Mouse (Mus musculus) liver, embryonic 14.5 days (tissue): ENCODE data around the gene Sept1. TPM values are rescaled to one million over a fixed set of nuclear protein-coding genes. Genes with fewer than 3 reads are reported as not detected.

ENCODE experiments used
- ATAC-seq: fragments of 200-750 bp; cut with Nextera tagmentation; 2 replicates; pipeline ENCODE4 v1.8.0; 2017; ENCODE audit warnings: moderate number of reproducible peaks, mild to moderate bottlenecking, moderate library complexity; ENCODE audit not compliant: insufficient read depth
- DNase-seq, 3 experiments: peaks; one replicate each; pipeline ENCODE4 v3.0.0-alpha.2; 2012 to 2013; ENCODE audit warnings: low read depth in 3 of 3, low spot score in 3 of 3
- H3K27ac ChIP-seq: fragments of 300-500 bp; sonication (generic); 2 replicates; pipeline ENCODE4 v1.5.1; 2014; ENCODE audit warnings: moderate library complexity, mild to moderate bottlenecking, control low read depth, inconsistent platforms
- H3K27me3 ChIP-seq: fragments of 300-500 bp; sonication (generic); 2 replicates; pipeline ENCODE4 v1.6.1; 2014; ENCODE audit warnings: mild to moderate bottlenecking, low read length, moderate library complexity; ENCODE audit not compliant: control insufficient read depth, insufficient read depth
- H3K36me3 ChIP-seq: fragments of 300-500 bp; sonication (generic); replicated peaks from 2 replicates; pipeline ENCODE4 v1.6.1; 2014; ENCODE audit warnings: low read depth; ENCODE audit not compliant: control insufficient read depth, insufficient read depth
- H3K4me1 ChIP-seq, 2 experiments: fragments of 200-500 bp in 1 of 2; fragments of 300-500 bp in 1 of 2; sonication (generic) in 1 of 2; replicated peaks; 2 replicates each; pipeline ENCODE4 v1.6.1; 2012 to 2014; ENCODE audit warnings: antibody characterized with exemption in 1 of 2, inconsistent platforms in 1 of 2, low read length in 1 of 2; ENCODE audit not compliant: control insufficient read depth in 2 of 2, insufficient read depth in 2 of 2
- H3K4me2 ChIP-seq: fragments of 300-500 bp; sonication (generic); 2 replicates; pipeline ENCODE4 v1.6.1; 2014; ENCODE audit warnings: low read depth, mild to moderate bottlenecking, control low read depth, moderate library complexity
- H3K4me3 ChIP-seq, 2 experiments: fragments of 200-500 bp in 1 of 2; fragments of 300-500 bp in 1 of 2; sonication (generic) in 1 of 2; 2 replicates each; pipeline ENCODE4 v1.5.1; 2012 to 2014; ENCODE audit warnings: low read depth in 2 of 2, low read length in 2 of 2, mild to moderate bottlenecking in 2 of 2, control low read depth in 1 of 2, inconsistent platforms in 1 of 2, moderate library complexity in 1 of 2; ENCODE audit not compliant: insufficient read depth in 1 of 2
- H3K9ac ChIP-seq: fragments of 300-500 bp; sonication (generic); replicated peaks from 2 replicates; pipeline ENCODE4 v1.6.1; 2014; ENCODE audit warnings: mild to moderate bottlenecking, control low read depth, moderate library complexity
- H3K9me3 ChIP-seq: fragments of 300-500 bp; sonication (generic); 2 replicates; pipeline ENCODE4 v1.6.1; 2016; ENCODE audit warnings: low read length, mixed read lengths; ENCODE audit not compliant: control insufficient read depth
- CTCF ChIP-seq: IDR thresholded peaks from 2 replicates; pipeline ENCODE4 v1.5.1; 2016; ENCODE audit warnings: antibody characterized with exemption, low read depth, control low read depth
- EP300 ChIP-seq: IDR thresholded peaks from 2 replicates; pipeline ENCODE4 v1.6.1; 2016; ENCODE audit warnings: antibody characterized with exemption, low read depth
- WGBS: fragments of 180-500 bp; shearing (Covaris S2); extraction: QIAGEN DNeasy Blood & Tissue Kit; methylation state at CpG from one replicate; pipeline ENCODE4 v1.1.7; 2014; ENCODE audit not compliant: insufficient replicate concordance; 5-methylcytosine and 5-hydroxymethylcytosine counted together
- polyA plus RNA-seq, 2 experiments: library from polyadenylated mRNA; depleted of rRNA in 1 of 2; stranded (reverse) in 1 of 2; unstranded in 1 of 2; fragments of >200 nt; fragmentation: Nextera tagmentation in 1 of 2; extraction: Ambion mirVana in 1 of 2; gene quantifications; 2 replicates each; pipeline versions ENCODE4 v1.2.1 to v1.2.3; 2012 to 2014

Sept1 gene
- polyA plus RNA-seq, 2 experiments, result 7.0 to 16.1 TPM

GRCm38 (mm10) chr7:127270666-127271065, 37.7 kb upstream of the Sept1 start:
- H3K27me3 ChIP-seq, result no peaks in the 10 kb centered on the region
- H3K27ac ChIP-seq, result no peak overlapping the region
- no peak for DNase-seq
- H3K4me1 ChIP-seq, result peaks cover 6 to 19% of the 10 kb centered on the region in 2 experiments
- 61% methylated on average over 5 of the region's 5 CpGs for WGBS
- no peak overlapping the region for H3K9ac ChIP-seq
- H3K36me3 ChIP-seq, result peaks cover 8% of the 10 kb centered on the region
- H3K9me3 ChIP-seq, result no peaks in the 10 kb centered on the region
- no peak overlapping the region for H3K4me3 ChIP-seq
- H3K4me2 ChIP-seq, result peak overlapping the region; percentile 93; the same call in 1 of the 2 replicates
- TF ChIP-seq EP300, result no peak
- TF ChIP-seq CTCF, result no peak
- no peak for ATAC-seq

GRCm38 (mm10) chr7:127270256-127270655, 37.3 kb upstream of the Sept1 start:
- DNase-seq (no peak), ATAC-seq (no peak)
- 63% methylated on average over 2 of the region's 2 CpGs for WGBS
- Histone ChIP-seq H3K4me1 (peaks cover 6 to 19% of the 10 kb centered on the region in 2 experiments), H3K9me3 (no peaks in the 10 kb centered on the region), H3K4me3 (no peak overlapping the region), H3K27me3 (no peaks in the 10 kb centered on the region), H3K27ac (no peak overlapping the region), H3K4me2 (no peak overlapping the region), H3K9ac (no peak overlapping the region), H3K36me3 (peaks cover 8% of the 10 kb centered on the region)
- TF ChIP-seq EP300, result no peak
- no peak for TF ChIP-seq CTCF

GRCm38 (mm10) chr7:127263526-127263925, 30.6 kb upstream of the Sept1 start:
- Histone ChIP-seq H3K9ac (no peak overlapping the region), H3K4me3 (no peak overlapping the region), H3K27me3 (no peaks in the 10 kb centered on the region), H3K4me1 (peaks cover 22 to 24% of the 10 kb centered on the region in 2 experiments), H3K4me2 (no peak overlapping the region), H3K27ac (no peak overlapping the region), H3K36me3 (no peaks in the 10 kb centered on the region), H3K9me3 (no peaks in the 10 kb centered on the region)
- no peak for ATAC-seq
- no peak for DNase-seq
- 88% methylated on average over 3 of the region's 3 CpGs for WGBS
- TF ChIP-seq CTCF, result no peak
- no peak for TF ChIP-seq EP300

GRCm38 (mm10) chr7:127262218-127262961, 29.5 kb upstream of the Sept1 start:
- Histone ChIP-seq H3K9ac (0 out of 2 replicates have a peak overlapping the region, but pooled peaks have one; percentile 3), H3K36me3 (no peaks in the 10 kb centered on the region), H3K27ac (no peak overlapping the region), H3K27me3 (no peaks in the 10 kb centered on the region), H3K4me3 (no peak overlapping the region), H3K4me2 (peak overlapping the region; percentile 24; the same call in 1 of the 2 replicates), H3K4me1 (peaks cover 22 to 24% of the 10 kb centered on the region in 2 experiments), H3K9me3 (no peaks in the 10 kb centered on the region)
- DNase-seq, result no peak
- ATAC-seq, result no peak
- TF ChIP-seq CTCF (no peak), EP300 (peak; percentile 49)
- WGBS, result 37% methylated on average over 10 of the region's 10 CpGs

GRCm38 (mm10) chr7:127260309-127261111, 27.6 kb upstream of the Sept1 start, which contains the start of gene Dctpp1:
Dctpp1 (minus strand) TSS chr7:127260709.
- DNase-seq, result peak; percentile 98 to 99 (median 99)
- Histone ChIP-seq H3K9me3 (no peaks in the 10 kb centered on the region), H3K36me3 (no peaks in the 10 kb centered on the region), H3K4me3 (peak within 1 kb of the TSS; percentile 66 to 77), H3K4me1 (peaks cover 24 to 31% of the 10 kb centered on the region in 2 experiments), H3K9ac (peak within 1 kb of the TSS; percentile 69), H3K27ac (peak within 1 kb of the TSS; percentile 26; the same call in 1 of the 2 replicates), H3K27me3 (no peaks in the 10 kb centered on the region), H3K4me2 (peak within 1 kb of the TSS; percentile 98)
- TF ChIP-seq EP300 (no peak), CTCF (peak; percentile 94)
- ATAC-seq, result peak; percentile 95
- under 1% methylated on average over 50 of the region's 50 CpGs for WGBS
